Mouse (Mus musculus) ovary, adult 18-20 months (tissue): ENCODE results near the gene Kcnj14.

Experiments used
- DNase-seq: peaks from one replicate; pipeline ENCODE4 v3.0.0; 2022; ENCODE audit warnings: low spot score, mixed read lengths

Gene Kcnj14

DNA sequence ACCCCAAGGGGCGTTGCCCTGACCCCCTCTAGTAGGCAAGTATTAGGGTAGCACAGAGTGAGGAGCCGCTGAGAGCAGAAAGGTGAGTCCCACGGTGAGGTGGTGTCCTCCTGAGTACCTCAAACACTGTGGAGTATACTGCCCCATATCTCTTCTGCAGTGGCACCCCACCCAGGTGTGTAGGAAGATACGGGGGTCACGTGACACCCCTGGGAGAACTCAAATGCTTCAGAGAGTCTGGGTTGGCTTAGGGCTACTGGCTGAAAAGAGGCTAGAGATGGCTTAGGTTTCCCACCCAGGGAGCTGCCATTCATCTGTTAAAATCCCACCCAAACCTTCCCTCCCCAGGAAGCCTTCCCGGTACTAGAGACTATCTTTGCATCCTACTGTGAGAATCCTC lies 27.6 kb downstream of the Kcnj14 start:
- no peak for DNase-seq

DNA sequence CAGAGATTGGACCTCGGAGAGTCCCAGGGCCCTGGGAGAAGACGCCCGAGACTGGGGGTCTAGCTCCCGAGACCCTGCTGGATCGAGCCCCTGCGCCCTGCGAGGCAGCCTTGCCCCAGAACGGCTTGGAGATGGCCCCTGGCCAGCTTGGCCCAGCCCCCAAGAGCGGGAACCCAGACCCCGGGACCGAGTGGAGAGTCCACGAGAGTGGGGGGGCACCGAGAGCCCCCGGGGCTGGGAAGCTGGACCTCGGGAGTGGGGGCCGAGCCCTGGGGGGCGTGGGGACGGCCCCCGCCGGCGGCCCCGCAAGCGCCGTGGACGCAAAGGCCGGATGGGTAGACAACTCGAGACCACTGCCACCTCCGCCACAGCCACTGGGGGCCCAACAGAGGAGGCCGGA lies 29.6 kb downstream of the Kcnj14 start:
- DNase-seq = no peak

DNA sequence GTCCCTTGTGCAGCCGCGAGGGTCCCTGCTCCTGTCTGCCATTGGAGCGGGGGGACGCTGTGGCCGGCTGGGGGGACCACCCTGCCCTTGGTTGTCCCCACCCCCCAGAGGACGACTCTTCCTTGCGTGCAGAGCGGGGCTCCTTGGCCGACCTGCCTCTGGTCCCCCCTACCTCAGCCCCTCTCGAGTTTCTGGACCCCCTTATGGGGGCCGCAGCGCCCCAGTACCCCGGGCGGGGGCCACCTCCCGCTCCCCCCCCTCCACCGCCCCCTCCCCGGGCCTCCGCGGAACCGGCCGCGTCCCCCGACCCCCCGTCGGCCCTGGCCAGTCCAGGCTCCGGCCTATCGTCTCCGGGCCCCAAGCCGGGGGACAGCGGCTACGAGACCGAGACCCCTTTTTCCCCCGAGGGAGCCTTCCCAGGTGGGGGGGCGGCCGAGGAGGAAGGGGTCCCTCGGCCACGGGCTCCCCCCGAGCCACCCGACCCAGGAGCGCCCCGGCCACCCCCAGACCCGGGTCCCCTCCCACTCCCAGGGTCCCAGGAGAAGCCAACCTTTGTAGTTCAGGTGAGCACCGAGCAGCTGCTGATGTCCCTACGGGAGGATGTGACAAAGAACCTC lies 30.5 kb downstream of the Kcnj14 start:
- DNase-seq = no peak

DNA sequence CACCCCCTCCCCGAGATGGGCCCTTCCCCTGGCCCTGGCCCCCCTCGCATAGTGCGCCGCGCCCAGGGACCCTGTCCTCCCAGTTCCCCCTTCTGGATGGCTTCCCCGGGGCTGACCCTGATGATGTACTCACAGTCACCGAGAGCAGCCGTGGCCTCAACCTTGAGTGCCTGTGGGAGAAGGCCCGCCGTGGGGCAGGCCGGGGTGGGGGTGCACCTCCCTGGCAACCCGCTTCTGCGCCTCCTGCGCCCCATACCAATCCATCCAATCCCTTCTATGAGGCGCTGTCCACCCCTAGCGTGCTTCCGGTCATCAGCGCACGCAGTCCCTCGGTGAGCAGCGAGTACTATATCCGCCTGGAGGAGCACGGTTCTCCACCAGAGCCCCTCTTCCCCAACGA lies 31.3 kb downstream of the Kcnj14 start:
- no peak for DNase-seq

DNA sequence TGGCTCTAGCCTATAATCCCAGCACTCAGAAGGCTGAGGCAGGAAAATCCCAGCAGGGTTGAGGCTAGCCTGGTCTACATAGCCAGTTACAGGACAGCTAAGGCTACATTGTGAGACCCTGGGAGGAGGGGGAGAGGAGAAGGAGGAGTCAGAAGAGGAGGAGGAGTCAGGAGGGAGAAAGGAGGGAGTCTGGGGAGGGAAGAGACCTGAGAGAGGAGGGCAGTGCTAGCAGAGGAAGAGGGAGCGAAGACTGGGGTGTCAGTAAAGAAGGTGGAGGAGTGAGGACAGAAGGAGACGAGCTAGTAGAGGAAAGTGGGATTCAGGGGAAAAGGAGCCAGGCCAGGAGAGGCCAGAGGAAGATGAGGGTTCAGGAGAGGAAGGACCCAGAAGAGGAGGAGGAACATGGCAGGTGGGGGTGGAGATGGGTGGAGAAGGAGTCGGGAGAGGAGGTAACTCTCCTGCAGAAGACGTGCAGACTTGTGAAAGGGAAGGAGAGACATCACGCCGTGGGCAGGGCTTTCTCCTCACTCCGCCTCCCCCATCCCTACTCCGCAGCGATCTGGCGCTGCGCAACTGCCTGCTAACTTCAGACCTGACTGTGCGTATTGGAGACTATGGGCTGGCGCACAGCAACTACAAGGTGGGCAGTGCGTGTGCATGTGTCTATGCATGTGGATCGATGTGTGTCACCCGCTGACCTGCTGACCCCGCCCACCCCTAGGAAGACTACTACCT lies 32.7 kb downstream of the Kcnj14 start:
- DNase-seq = no peak

DNA sequence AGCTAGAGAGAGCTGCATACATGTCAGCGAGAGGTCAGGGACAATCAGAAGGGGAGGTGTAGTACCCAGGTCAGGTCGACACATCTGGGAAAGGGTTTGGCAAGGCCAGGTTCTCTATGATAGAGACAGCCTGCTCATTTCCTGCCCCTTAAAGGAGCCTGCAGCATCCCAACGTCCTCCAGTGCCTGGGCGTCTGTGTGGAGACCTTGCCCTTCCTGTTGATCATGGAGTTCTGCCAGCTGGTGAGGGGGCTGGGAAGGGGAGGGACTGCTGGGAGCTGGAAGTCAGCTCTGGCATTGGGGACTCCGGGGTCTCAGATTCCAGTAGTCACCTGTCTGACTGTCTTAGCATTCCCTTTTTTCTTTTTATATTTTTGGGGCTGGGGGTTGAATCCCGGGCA lies 33.9 kb downstream of the Kcnj14 start:
- no peak for DNase-seq

DNA sequence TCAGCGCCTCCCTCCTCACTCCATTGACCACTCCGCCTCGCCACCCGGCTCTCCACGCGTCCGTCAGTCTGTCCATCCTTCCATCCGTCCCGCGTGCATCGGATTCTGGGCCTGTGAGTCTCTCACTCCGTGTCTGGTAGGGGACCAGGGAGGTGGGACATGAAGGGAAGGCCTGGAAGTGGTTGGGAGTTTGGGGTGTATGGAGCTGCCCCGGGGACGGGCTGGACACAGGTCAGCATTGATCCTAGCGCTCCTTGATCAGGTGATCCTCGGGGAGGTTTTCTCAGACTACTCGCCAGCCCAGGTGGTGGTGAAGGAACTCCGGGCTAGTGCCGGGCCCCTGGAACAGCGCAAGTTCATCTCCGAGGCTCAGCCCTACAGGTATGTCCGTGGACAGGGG lies 36.9 kb downstream of the Kcnj14 start:
- no peak for DNase-seq

DNA sequence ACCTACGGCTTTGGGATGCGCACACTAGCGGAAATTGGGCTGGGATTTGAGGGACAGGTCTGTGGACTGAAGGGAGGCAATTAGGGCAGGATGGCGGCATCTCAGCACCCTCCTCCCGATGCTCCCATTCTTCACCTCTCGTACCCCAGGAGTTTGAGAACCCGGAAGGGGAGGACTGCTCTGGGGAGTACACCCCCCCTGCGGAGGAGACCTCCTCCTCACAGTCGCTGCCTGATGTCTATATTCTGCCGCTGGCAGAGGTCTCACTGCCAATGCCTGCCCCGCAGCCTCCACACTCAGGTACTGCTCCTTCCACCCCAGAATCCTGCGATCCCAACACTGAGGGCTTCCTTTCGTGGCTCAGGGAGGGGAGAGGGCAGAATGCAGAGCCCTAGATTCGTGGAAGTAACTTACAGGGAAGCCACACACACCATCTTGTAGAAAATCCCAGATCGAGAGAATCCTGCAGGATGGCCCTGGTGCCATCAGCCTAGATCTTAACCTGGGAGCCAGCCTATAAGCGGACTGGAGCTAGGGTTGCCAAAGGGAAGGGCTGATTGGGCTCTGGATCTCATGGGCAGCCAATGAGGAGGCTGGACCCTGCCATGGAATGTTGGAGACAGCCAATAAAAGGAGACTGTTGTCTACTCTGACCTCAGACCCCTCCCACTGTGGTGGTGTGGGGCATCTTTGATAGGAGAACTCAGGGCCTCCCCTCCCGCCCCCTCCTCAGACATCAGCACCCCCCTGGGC lies 37.7 kb downstream of the Kcnj14 start:
- DNase-seq = no peak

DNA sequence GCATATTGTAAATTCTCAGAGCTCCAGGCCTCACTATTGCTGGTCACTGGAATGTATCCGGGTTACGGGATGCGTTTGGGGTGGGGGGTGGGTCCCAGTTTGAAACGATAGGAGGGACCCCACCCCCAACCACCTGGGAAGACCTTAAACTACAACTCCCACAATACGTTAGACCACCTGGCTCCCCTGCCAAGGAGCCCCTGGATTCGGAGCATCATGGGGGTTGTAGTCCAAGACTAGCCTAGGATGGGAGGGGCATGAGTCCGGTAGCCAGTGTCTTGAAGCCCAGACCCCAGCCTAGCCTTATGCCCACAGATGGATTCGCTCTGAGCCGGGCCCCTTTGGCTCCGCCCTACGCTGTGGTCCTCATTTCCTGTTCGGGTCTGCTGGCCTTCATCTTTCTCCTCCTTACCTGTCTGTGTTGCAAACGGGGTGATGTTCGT lies 38.4 kb downstream of the Kcnj14 start:
- no peak for DNase-seq

DNA sequence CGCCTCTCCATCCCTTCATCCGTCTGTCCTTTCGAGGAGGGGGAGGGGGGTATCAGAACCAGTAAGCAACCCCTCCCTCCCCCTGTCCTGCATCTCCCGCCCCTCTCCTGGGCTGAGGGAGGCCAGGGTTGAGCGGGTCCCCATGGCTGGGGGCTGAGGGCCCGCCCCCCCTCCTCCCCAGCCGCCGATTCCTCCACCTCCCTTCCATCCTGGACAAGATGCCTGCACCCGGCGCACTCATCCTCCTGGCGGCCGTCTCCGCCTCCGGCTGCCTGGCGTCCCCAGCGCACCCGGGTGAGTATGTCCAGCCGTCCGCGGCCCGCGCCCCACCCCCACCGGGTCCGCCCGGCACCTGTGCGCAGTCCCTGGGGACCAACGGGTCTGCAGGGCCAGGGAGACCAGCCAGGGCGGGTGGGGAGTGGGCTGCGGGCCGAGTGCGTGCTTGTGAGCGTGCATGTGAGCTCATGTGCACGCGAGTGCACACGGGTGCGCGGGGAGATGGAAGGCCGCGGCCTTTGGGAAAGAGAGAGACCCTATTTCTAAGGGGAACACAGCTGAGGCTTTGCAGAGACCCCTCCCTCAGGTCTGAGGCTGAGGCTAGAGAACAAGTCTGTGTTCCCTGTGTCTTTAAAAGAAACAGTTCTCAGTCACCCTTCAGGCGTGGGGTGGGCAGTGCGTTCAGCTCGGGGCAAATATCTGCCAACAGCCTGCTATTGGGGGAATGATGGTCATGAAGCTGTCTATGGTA lies 39.0 kb downstream of the Kcnj14 start:
- DNase-seq = no peak

DNA sequence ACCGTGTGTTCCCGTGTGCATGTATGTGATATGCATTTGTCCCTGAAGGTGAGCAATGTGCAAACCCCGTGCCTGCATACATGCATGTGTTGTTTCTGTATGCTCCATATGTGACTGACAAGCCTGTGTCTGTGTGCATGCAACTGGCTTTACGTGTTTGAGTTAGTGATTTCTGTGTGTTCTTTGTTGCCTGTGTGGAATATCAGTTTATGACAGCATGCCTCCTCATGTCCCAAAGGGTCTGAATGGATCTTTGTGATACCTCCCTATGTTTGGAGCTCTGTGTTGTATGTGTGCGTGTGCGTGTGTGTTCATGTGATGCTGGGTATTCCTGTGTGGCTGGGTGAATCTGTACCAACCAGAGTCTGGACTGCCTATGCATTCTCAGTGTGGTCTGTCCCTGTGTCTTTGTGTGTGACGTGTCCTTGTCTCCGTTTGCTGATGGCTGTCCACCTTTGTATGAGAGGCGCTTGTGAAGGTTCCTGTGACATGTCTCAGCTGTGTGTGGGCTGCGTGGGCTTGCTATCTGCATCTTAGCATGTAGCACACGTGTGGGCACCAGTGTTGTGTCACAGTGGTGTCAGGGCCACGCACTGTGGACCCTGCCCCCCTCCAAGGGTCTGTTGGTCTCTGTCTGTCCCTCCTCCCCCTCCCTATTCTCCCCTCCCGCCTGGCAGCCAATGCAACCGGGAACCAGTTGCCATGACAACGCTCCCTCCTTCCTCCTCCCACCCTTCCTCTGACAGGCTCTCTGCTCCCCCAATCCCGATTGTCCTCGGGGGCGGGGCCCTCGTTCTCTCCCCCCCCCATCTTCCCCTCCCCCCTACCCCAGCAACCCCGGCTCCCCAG lies 39.8 kb downstream of the Kcnj14 start, which contains the start of gene Sult2b1:
Sult2b1 (minus strand) TSS at position 146 of the 849 bp plus-strand sequence.
- no peak for DNase-seq

DNA sequence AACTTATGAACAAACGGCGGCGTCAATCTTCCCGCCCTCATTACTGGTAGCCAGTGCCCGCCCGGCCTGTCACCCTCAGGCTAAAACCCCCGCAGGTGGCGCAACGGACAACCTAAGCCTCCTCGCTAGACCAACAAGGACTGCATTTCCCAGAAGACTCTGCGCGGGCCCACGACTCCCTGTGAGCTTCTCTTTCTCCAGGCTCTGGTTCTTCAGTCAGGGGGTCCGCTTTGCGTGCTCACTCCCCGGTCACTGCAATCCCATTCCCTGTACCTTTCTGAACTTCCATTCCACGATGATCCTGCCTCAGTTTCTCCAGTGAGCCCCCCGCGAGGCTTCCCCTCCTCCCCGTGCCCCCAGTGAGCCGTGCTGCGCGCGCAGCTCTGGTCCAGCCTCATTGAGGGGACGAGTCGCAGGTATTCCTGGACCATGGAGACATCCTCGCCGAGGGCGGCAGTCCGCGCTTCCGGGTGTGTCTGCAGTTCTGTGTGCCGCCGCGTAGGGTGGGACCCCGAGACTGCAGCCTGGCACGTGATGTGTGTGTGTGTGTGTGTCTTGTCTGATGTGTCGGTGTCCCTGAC lies 41.0 kb downstream of the Kcnj14 start, which contains the start of gene Lmtk3:
Lmtk3 (plus strand) TSS at position 228 of the 581 bp plus-strand sequence.
- no peak for DNase-seq

DNA sequence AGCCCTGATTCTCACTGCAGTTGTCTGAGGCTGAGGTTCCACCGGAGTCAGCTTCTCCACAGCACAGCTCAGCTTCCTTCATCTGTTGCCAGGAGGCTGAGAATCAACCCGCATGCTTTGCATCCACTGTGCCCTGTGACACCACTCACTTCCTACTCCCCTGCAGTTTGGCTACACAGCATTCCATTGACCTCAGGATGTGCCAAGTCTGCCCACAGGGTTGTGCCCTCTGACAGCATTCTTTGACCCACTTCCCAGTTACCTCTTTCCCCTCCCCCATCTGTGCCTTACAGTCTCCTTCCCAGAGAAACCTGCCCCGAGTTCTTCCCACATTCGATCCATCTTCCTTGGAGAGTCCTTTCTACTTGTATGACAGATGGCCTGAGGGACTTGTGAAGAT lies 42.3 kb downstream of the Kcnj14 start:
- DNase-seq = no peak

DNA sequence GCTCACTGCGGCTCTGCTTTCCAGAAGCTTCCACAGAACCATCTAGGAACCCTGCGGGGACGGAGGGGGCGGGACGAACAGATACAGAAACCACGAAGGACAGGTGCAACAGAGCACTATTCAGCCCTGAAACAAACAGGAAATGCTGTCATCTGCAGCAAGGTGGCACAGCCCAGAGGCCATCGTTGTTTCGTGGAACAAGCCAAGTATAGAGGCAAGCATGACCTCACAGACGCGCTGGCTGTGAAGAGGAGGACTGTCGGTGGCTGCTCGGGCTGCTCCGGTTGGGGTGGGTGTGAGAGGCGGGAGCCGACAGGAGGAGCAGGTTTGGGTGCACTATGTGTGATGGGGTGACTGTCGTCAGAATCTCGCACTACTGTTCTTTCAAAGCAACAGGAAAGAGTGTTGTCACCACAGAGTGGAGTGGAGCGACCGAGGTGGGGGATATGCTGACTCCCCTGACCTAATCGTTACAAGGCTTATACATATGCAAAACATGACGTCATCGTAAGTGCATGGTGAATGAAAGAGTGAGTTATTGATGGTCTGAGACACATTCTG lies 45.4 kb downstream of the Kcnj14 start:
- no peak for DNase-seq

DNA sequence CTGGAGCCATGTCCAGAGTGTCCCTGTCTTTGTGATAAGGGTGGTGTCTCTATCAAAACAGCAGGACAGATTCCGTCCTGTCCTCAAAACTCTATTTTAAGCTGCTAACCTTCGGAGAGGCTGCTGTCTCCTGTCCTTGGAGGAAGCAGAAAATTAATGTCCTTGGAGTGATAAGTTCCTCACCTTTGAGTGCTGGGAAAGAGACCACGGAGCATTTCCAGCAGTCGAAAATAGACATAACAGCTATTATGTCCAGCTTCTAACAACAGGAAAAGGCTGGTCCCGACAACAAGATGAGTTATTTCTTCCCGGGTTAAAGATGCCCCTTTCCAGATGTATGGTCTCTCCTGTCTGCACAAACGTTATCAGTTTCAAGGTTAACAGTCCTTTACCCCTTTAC lies 49.3 kb downstream of the Kcnj14 start:
- DNase-seq = no peak

DNA sequence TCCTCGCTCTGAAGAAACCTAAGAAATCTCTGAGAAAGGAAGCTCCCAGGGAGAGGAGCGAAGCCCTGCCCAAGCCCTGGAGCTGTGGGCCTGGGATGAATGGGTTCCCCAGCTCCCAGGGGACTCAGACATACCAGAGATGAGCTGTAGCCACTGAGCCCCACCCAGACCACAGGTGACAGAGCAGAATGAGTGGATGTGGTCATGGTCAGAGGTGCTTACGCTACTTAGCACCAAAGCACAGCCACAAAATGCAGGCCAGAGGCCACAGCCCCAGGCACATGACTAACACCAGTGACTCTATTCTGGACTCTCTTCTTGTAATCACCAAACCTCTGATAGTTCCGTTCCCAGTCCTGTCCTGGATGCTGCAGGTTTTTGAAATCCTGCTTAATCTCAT lies 53.5 kb downstream of the Kcnj14 start:
- DNase-seq = no peak

DNA sequence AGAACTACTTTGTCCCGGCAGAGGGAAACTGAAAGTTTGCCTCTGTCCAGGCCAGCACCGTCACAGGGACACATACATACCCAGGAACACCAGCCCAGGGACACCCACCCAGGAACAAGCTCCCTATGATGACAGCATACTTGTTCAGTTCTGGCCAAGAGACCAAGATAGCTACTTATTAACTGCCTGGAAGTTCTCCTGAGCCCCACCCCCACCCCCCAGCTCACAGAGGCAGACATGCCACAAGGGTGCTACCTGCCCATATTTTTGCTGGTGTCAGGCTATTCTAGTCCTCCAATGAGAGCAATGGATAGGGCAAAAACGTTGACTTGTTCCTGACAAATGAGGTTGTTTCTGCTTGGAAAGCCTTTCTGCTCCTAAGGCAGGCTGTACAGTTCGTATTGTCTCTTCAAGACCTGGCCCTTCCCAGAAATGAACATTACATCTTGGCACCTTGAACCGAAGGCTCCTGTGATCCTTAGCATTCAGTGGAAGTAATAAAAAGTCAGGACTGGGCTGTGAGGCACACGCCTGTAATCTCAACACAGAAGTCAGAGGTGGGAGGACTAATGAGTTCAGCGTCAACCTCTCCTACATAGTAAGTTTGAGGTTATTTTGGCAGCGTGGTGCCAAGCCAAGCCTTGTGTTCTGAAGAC lies 54.0 kb downstream of the Kcnj14 start:
- no peak for DNase-seq

DNA sequence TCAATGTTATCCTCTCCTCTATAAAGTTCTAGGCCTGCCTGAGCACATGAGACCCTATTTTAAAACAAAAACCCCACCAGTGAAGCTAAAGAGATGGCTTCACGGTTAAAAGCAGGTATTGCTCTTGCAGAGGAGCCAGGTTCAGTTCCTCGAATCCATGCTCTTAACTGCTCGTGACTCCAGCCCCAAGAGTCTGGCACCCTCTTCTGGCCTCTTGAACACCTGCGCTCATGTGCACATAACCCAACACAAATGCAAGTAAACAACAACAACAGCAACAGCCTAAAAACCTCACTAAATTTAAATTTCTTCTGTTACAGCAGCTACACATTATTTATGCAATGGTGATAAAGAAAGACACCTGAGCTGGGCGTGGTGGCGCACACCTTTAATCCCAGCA lies 57.1 kb downstream of the Kcnj14 start:
- no peak for DNase-seq

DNA sequence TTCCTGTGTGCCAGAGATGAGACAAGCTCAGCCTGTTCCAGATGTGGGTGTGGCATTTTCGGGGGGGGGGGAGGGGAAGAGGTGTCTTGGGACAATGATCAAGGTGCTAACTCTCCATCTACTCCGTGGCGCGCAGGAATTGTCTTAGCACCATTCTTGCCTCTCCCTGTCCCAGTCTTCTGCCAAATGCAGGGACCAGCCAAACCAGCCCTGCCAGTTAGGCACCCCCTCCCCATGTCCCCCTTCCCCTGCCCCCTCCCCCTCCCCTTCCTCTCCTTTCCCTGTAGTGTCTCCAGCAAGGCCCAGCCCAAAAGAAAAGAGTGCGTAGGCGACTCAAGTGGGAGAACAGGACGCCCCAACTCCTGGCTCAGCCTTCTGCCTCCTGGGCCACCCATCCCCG lies 57.8 kb downstream of the Kcnj14 start:
- DNase-seq = no peak
